Mouse (Mus musculus) left cerebral cortex, postnatal 10 days (tissue): ENCODE results near the gene Apol9a. TPM values are rescaled to one million over a fixed set of nuclear protein-coding genes. Genes with fewer than 3 reads are reported as not detected.

Experiments used
- DNase-seq, 2 experiments: peaks; one replicate each; pipeline ENCODE4 v3.0.0; 2021 to 2022; ENCODE audit warnings: low spot score in 2 of 2, mixed read lengths in 1 of 2; ENCODE audit errors: extremely low spot score in 1 of 2
- intact Hi-C: fragments of 180-260 bp; cut with DNase I; formaldehyde crosslinking; loops from one replicate; pipeline ENCODE4 v1.15.1; 2025
- total RNA-seq, 2 experiments: library from RNA; stranded (reverse); gene quantifications; 2 replicates each; pipeline ENCODE4 v1.2.3; 2021

Apol9a gene
- total RNA-seq, 2 experiments from 2014 or later: 0.55 to 0.81 TPM

DNA sequence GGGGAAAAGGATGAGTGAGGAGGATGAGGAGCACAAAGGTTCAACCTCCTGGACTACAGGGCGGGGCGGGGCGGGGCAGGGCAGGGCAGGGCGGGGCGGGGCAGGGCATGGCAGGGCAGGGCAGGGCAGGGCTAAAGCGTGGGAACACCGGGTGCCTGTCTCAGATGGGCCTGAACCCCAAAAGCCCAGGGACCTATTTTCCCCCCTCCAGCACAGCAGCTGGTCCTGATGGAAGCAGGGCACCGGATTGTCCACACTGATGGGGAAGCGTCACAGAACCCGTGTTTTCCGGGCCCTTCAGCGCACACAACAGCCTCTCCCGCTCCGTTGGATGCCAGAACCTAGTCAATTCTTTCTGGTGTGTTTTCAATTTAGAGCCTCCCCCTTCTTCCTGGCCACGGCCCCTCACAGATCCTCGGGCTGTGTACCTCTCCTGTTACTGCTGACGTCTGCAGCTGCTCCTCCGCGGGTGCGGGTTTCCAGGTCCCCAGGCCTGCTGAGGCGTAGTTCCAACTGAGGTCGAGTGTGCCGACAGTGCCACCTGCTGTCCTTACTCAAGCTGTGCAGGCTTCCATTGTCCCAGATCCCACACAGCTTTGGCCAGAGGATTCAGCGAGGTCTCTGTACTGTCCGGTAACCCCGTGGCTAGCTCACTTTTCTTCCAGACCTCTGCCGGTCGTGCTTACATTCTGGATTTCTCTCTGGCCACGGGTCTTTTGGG lies 52.5 kb downstream of the Apol9a start:
- intact Hi-C loops: loop anchor here (5.0 kb wide), 3 partner anchors 111 to 376 kb away; no protein-coding TSS in a partner anchor
- peak; percentile 90 to 91 for DNase-seq

DNA sequence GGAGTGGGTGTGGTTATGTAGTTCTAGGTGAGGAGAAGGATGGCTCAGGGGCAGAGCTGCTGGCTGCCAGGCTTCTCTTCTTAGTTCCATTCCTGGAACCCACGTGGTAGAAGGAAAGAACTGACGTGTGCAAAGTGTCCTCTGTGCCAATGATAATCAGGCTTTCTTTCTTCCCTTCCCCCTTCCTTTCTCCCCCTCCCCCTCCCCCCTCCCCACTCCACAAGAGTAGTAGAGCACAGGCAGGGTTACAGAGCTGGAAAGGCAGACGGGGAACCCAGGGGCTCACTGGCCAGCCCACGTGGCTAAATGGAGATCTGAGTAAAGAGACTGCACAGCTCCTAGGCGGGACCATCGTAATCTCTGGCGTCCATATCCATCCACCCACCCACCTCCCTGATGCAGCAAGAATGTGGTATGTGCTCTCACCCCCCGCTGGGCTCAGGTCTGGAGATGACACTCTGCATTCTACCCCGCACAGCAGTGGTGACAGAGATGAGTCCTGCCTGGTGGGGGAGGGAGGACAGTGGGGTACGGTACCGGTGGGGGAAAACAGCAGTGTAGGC lies 54.6 kb downstream of the Apol9a start:
- peak in 1 of 2 experiments; percentile 70 for DNase-seq
- intact Hi-C loops: loop anchor here (5.0 kb wide), 3 partner anchors 109 to 374 kb away; no protein-coding TSS in a partner anchor

DNA sequence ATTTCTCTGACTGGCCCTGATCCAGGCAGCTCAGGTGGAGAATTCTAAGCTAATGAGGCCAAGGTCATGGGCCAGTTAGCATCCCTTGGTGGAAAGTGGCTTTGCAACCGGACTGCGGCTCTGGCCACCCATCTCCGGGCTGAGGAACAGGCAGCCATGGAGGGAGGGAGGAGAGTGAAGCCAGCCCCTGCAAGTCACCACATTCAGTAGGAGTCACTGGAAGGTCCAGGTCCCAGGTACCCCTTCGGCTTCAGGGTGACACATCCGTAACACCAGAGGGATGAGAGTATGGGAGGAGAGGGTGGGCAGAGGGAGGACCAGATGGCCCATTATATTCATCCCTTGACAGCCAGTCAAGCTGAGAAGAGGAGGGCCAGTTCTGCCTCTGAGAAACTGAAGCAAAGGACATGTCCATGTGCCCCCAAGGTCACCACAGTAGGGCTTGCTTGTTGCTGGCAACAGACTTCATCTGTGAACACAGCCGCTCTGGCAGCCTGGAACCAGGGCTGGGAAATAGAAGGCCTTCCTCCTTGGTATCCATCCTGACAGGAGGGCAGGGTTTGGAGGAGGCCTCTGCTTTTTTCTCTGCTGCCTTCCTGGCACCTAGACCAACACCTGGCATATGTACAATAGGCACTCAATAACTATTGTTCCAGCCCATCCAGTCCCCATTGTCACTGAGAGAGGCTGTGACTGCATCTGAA lies 55.9 kb downstream of the Apol9a start:
- no peak for DNase-seq
- intact Hi-C loops: loop anchor here (5.0 kb wide), 3 partner anchors 108 to 373 kb away; no protein-coding TSS in a partner anchor

DNA sequence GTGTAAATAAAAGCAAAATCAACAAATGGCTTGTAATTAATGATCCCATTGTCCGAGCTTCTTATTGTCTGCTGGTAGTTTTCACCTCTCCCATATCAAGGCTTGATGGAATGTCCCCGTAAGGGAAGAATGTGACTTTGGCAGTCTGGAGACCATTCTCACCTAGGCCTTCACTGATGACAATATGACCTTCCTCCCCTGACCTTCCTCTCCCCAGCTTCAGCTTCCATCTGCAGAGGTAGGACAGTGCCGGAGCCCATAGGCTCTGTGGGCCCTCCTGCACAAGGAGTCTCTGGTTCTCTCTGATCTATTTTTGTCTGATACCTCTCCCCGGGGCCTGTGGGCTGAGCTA lies 56.5 kb downstream of the Apol9a start:
- no peak for DNase-seq
- intact Hi-C loops: no loop called here

Other genes starting within 250 kb of the Apol9a start
- 100 to 1,000 TPM; 262 to 269 TPM for gene Rbfox2, start 104.1 kb downstream of the Apol9a start, total RNA-seq
- gene Apol7a, start 12.0 kb downstream of the Apol9a start, total RNA-seq: under 1 TPM; 0.49 to 0.71 TPM
- gene Apol7b, start 36.4 kb upstream of the Apol9a start, total RNA-seq: under 1 TPM in 1 of 2 experiments, not detected in 1; 0.32 TPM
- not detected for gene Apol10a, start 65.9 kb upstream of the Apol9a start, total RNA-seq
- not detected for gene Apol11a, start 97.1 kb upstream of the Apol9a start, total RNA-seq
- gene Apol7c, start 122.2 kb upstream of the Apol9a start, total RNA-seq: not detected
- not detected for gene 1700025B11Rik, start 150.8 kb upstream of the Apol9a start, total RNA-seq
- not detected for gene Apol10b, start 185.0 kb upstream of the Apol9a start, total RNA-seq
- not detected for gene Gm36245, start 188.1 kb upstream of the Apol9a start, total RNA-seq
- gene Apol11b, start 232.2 kb upstream of the Apol9a start, total RNA-seq: not detected